Mouse (Mus musculus): ENCODE results near the gene Esr2. TPM values are rescaled to one million over a fixed set of nuclear protein-coding genes. Genes with fewer than 3 reads are reported as not detected.

Gene Esr2
- polyA plus RNA-seq, 1 experiment from 2014 or later: 0.08 TPM

- no peak for ATAC-seq (ENCODE audit: low read depth)
- Histone ChIP-seq H3K9ac (replicated peaks; ENCODE audit: low read depth, low read length) (no peak overlapping the region), H3K27ac (ENCODE audit: low read depth, low read length) (no peak overlapping the region), H3K27me3 (ENCODE audit: control insufficient read depth, insufficient read depth, low read length) (no peaks in the 10 kb centered on the region), H3K4me1 (ENCODE audit: control insufficient read depth, insufficient read depth, low read length) (no peaks in the 10 kb centered on the region), H3K36me3 (ENCODE audit: control insufficient read depth, insufficient read depth, low read length) (no peaks in the 10 kb centered on the region), H3K9me3 (ENCODE audit: control insufficient read depth, low read length) (no peaks in the 10 kb centered on the region), H3K4me2 (ENCODE audit: low read depth, low read length) (no peak overlapping the region), H3K4me3 (ENCODE audit: low read depth, low read length) (no peak overlapping the region)
- WGBS: 88% methylated on average over 6 of the region's 6 CpGs
Measured at GRCm38 (mm10) chr12:76130891-76131290, 46.2 kb downstream of the Esr2 start.

GRCm38 (mm10) chr12:76130281-76130680, 46.8 kb downstream of the Esr2 start:
- Histone ChIP-seq H3K27ac (ENCODE audit: low read depth, low read length) (no peak overlapping the region), H3K4me2 (ENCODE audit: low read depth, low read length) (no peak overlapping the region), H3K27me3 (ENCODE audit: control insufficient read depth, insufficient read depth, low read length) (no peaks in the 10 kb centered on the region), H3K9me3 (ENCODE audit: control insufficient read depth, low read length) (no peaks in the 10 kb centered on the region), H3K4me1 (ENCODE audit: control insufficient read depth, insufficient read depth, low read length) (no peaks in the 10 kb centered on the region), H3K4me3 (ENCODE audit: low read depth, low read length) (no peak overlapping the region), H3K36me3 (ENCODE audit: control insufficient read depth, insufficient read depth, low read length) (no peaks in the 10 kb centered on the region), H3K9ac (replicated peaks; ENCODE audit: low read depth, low read length) (no peak overlapping the region)
- WGBS: 24% methylated on average over 4 of the region's 4 CpGs
- no peak for ATAC-seq (ENCODE audit: low read depth)

GRCm38 (mm10) chr12:76128831-76129230, 48.2 kb downstream of the Esr2 start:
- Histone ChIP-seq H3K4me1 (ENCODE audit: control insufficient read depth, insufficient read depth, low read length) (no peaks in the 10 kb centered on the region), H3K27me3 (ENCODE audit: control insufficient read depth, insufficient read depth, low read length) (no peaks in the 10 kb centered on the region), H3K27ac (ENCODE audit: low read depth, low read length) (no peak overlapping the region), H3K4me2 (ENCODE audit: low read depth, low read length) (no peak overlapping the region), H3K9me3 (ENCODE audit: control insufficient read depth, low read length) (no peaks in the 10 kb centered on the region), H3K9ac (replicated peaks; ENCODE audit: low read depth, low read length) (no peak overlapping the region), H3K4me3 (ENCODE audit: low read depth, low read length) (no peak overlapping the region), H3K36me3 (ENCODE audit: control insufficient read depth, insufficient read depth, low read length) (no peaks in the 10 kb centered on the region)
- WGBS: 87% methylated on average over 10 of the region's 10 CpGs
- ATAC-seq (ENCODE audit: low read depth): no peak

- Histone ChIP-seq H3K36me3 (ENCODE audit: control insufficient read depth, insufficient read depth, low read length) (no peaks in the 10 kb centered on the region), H3K4me2 (ENCODE audit: low read depth, low read length) (no peak overlapping the region), H3K4me3 (ENCODE audit: low read depth, low read length) (no peak overlapping the region), H3K27ac (ENCODE audit: low read depth, low read length) (no peak overlapping the region), H3K4me1 (ENCODE audit: control insufficient read depth, insufficient read depth, low read length) (no peaks in the 10 kb centered on the region), H3K27me3 (ENCODE audit: control insufficient read depth, insufficient read depth, low read length) (no peaks in the 10 kb centered on the region), H3K9me3 (ENCODE audit: control insufficient read depth, low read length) (no peaks in the 10 kb centered on the region), H3K9ac (replicated peaks; ENCODE audit: low read depth, low read length) (no peak overlapping the region)
- ATAC-seq (ENCODE audit: low read depth): no peak
- WGBS: 77% methylated on average over 3 of the region's 3 CpGs
Measured at GRCm38 (mm10) chr12:76128306-76128705, 48.8 kb downstream of the Esr2 start.

GRCm38 (mm10) chr12:76123223-76123622, 53.8 kb downstream of the Esr2 start:
- Histone ChIP-seq H3K9ac (replicated peaks; ENCODE audit: low read depth, low read length) (no peak overlapping the region), H3K27me3 (ENCODE audit: control insufficient read depth, insufficient read depth, low read length) (no peaks in the 10 kb centered on the region), H3K4me2 (ENCODE audit: low read depth, low read length) (no peak overlapping the region), H3K4me3 (ENCODE audit: low read depth, low read length) (no peak overlapping the region), H3K27ac (ENCODE audit: low read depth, low read length) (no peak overlapping the region), H3K36me3 (ENCODE audit: control insufficient read depth, insufficient read depth, low read length) (no peaks in the 10 kb centered on the region), H3K9me3 (ENCODE audit: control insufficient read depth, low read length) (no peaks in the 10 kb centered on the region), H3K4me1 (ENCODE audit: control insufficient read depth, insufficient read depth, low read length) (no peaks in the 10 kb centered on the region)
- 93% methylated on average over 6 of the region's 6 CpGs for WGBS
- no peak for ATAC-seq (ENCODE audit: low read depth)

- Histone ChIP-seq H3K4me2 (ENCODE audit: low read depth, low read length) (no peak overlapping the region), H3K4me1 (ENCODE audit: control insufficient read depth, insufficient read depth, low read length) (no peaks in the 10 kb centered on the region), H3K9me3 (ENCODE audit: control insufficient read depth, low read length) (no peaks in the 10 kb centered on the region), H3K9ac (replicated peaks; ENCODE audit: low read depth, low read length) (no peak overlapping the region), H3K4me3 (ENCODE audit: low read depth, low read length) (no peak overlapping the region), H3K36me3 (ENCODE audit: control insufficient read depth, insufficient read depth, low read length) (no peaks in the 10 kb centered on the region), H3K27me3 (ENCODE audit: control insufficient read depth, insufficient read depth, low read length) (no peaks in the 10 kb centered on the region), H3K27ac (ENCODE audit: low read depth, low read length) (no peak overlapping the region)
- WGBS: 89% methylated on average over 4 of the region's 4 CpGs
- ATAC-seq (ENCODE audit: low read depth): no peak
Measured at GRCm38 (mm10) chr12:76117632-76118153, 59.4 kb downstream of the Esr2 start.

- no peaks in the 10 kb centered on the region for H3K9me3 ChIP-seq (ENCODE audit: control insufficient read depth, low read length)
- ATAC-seq (ENCODE audit: low read depth): no peak
- H3K4me2 ChIP-seq (ENCODE audit: low read depth, low read length): no peak overlapping the region
- no peaks in the 10 kb centered on the region for H3K4me1 ChIP-seq (ENCODE audit: control insufficient read depth, insufficient read depth, low read length)
- 70% methylated on average over 4 of the region's 4 CpGs for WGBS
- no peaks in the 10 kb centered on the region for H3K27me3 ChIP-seq (ENCODE audit: control insufficient read depth, insufficient read depth, low read length)
- H3K4me3 ChIP-seq (ENCODE audit: low read depth, low read length): no peak overlapping the region
- H3K27ac ChIP-seq (ENCODE audit: low read depth, low read length): no peak overlapping the region
- no peaks in the 10 kb centered on the region for H3K36me3 ChIP-seq (ENCODE audit: control insufficient read depth, insufficient read depth, low read length)
- no peak overlapping the region for H3K9ac ChIP-seq (replicated peaks; ENCODE audit: low read depth, low read length)
Measured at GRCm38 (mm10) chr12:76116577-76116976, 60.5 kb downstream of the Esr2 start.

GRCm38 (mm10) chr12:76111046-76111445, 66.0 kb downstream of the Esr2 start:
- ATAC-seq (ENCODE audit: low read depth): no peak
- H3K27ac ChIP-seq (ENCODE audit: low read depth, low read length): no peak overlapping the region
- H3K4me3 ChIP-seq (ENCODE audit: low read depth, low read length): no peak overlapping the region
- H3K36me3 ChIP-seq (ENCODE audit: control insufficient read depth, insufficient read depth, low read length): peaks cover 22% of the 10 kb centered on the region
- H3K9me3 ChIP-seq (ENCODE audit: control insufficient read depth, low read length): no peaks in the 10 kb centered on the region
- no peak overlapping the region for H3K9ac ChIP-seq (replicated peaks; ENCODE audit: low read depth, low read length)
- WGBS: 90% methylated on average over 3 of the region's 3 CpGs
- H3K27me3 ChIP-seq (ENCODE audit: control insufficient read depth, insufficient read depth, low read length): no peaks in the 10 kb centered on the region
- no peaks in the 10 kb centered on the region for H3K4me1 ChIP-seq (ENCODE audit: control insufficient read depth, insufficient read depth, low read length)
- H3K4me2 ChIP-seq (ENCODE audit: low read depth, low read length): no peak overlapping the region

GRCm38 (mm10) chr12:76109646-76110405, 67.2 kb downstream of the Esr2 start:
- H3K36me3 ChIP-seq (ENCODE audit: control insufficient read depth, insufficient read depth, low read length): peaks cover 33% of the 10 kb centered on the region
- 93% methylated on average over 15 of the region's 15 CpGs for WGBS
- H3K4me2 ChIP-seq (ENCODE audit: low read depth, low read length): no peak overlapping the region
- H3K4me1 ChIP-seq (ENCODE audit: control insufficient read depth, insufficient read depth, low read length): no peaks in the 10 kb centered on the region
- no peak overlapping the region for H3K9ac ChIP-seq (replicated peaks; ENCODE audit: low read depth, low read length)
- H3K27ac ChIP-seq (ENCODE audit: low read depth, low read length): no peak overlapping the region
- H3K4me3 ChIP-seq (ENCODE audit: low read depth, low read length): no peak overlapping the region
- H3K27me3 ChIP-seq (ENCODE audit: control insufficient read depth, insufficient read depth, low read length): no peaks in the 10 kb centered on the region
- no peaks in the 10 kb centered on the region for H3K9me3 ChIP-seq (ENCODE audit: control insufficient read depth, low read length)
- ATAC-seq (ENCODE audit: low read depth): no peak

All from neural tube, embryonic 14.5 days (tissue).